Mouse (Mus musculus) megakaryocyte, embryonic 14.5 days (primary cell): ENCODE measurements around the gene Sh3bgrl3.

Experiments used
- FLI1 ChIP-seq: IDR thresholded peaks from 2 replicates; pipeline ENCODE4 v1.6.1; 2012; ENCODE audit warnings: low read length, inconsistent platforms, mixed read lengths
- GATA1 ChIP-seq: IDR thresholded peaks from 3 replicates; pipeline ENCODE4 v1.6.1; 2012; ENCODE audit warnings: mixed read lengths, low read length, inconsistent platforms, borderline replicate concordance

DNA sequence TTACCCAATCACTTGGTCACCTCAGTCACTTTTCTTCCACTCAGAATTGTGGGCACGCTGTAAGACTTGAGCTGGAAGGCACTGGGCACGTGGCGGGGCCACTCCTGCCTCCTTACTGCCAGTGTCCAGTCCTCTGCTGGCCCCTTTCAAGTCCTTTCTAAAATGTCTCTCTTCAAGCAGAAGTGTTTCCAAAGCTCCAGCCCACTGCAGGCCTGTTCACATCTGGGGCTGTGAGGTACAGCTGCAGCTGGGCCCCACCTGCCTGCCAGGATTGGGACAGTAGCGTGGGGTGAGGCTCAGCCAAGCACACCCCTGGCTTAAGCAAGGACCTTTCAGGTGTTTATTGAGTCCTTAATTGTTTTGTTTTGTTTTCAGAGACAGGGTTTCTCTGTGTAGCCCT is 14.6 kb downstream of the Sh3bgrl3 start:
- TF ChIP-seq GATA1 (no peak), FLI1 (no peak)
